Mouse (Mus musculus): ENCODE data around the gene Grb10.

GRCm38 (mm10) chr11:12048547-12049327, 10.3 kb upstream of the Grb10 start:
- TF ChIP-seq CTCF (IDR thresholded peaks at IDR 0.05; ENCODE audit: extremely low read depth, insufficient read depth, insufficient read length, insufficient replicate concordance) (no peak), POLR2A (IDR thresholded peaks at IDR 0.05; ENCODE audit: low read depth, low read length) (no peak)
